Mouse (Mus musculus) CH12.LX (cell line): Measurements from ENCODE around the gene Nprl3.

ENCODE experiments used
- CTCF ChIP-seq, 2 experiments: IDR thresholded peaks in 1 of 2; conservative IDR thresholded peaks in 1 of 2; 2 replicates each; pipeline ENCODE4 v1.5.1; 2011 to 2012; ENCODE audit warnings: low read depth in 2 of 2, low read length in 2 of 2, improper control_type of control experiment in 1 of 2, inconsistent platforms in 1 of 2, mild to moderate bottlenecking in 1 of 2, moderate library complexity in 1 of 2
- EP300 ChIP-seq: IDR thresholded peaks from 2 replicates; pipeline ENCODE4 v1.6.1; 2011; ENCODE audit warnings: low read length, improper control_type of control experiment
- MAX ChIP-seq: IDR thresholded peaks from 2 replicates; pipeline ENCODE4 v1.6.1; 2011; ENCODE audit warnings: low read length, improper control_type of control experiment
- NELFE ChIP-seq: IDR thresholded peaks from 2 replicates; pipeline ENCODE4 v1.6.1; 2011; ENCODE audit warnings: low read depth, low read length, improper control_type of control experiment
- ZKSCAN1 ChIP-seq: IDR thresholded peaks from 2 replicates; pipeline ENCODE4 v1.6.1; 2012; ENCODE audit warnings: low read depth, inconsistent platforms, low read length, improper control_type of control experiment, borderline replicate concordance

- no peak for TF ChIP-seq MAX
- TF ChIP-seq ZKSCAN1: no peak
- no peak for TF ChIP-seq EP300
- TF ChIP-seq CTCF (conservative IDR thresholded peaks at IDR 0.05 in 1 of 2, IDR thresholded peaks at IDR 0.05 in 1 of 2; ENCODE audit: low read depth in 2 of 2, low read length in 2 of 2): no peak
- no peak for TF ChIP-seq NELFE
Measured at GRCm38 (mm10) chr11:32186031-32186430, 81.5 kb downstream of the Nprl3 start.
